Mouse (Mus musculus) cerebellum, adult (tissue): ENCODE results near the gene Il34.

ENCODE experiments used
- ATAC-seq: cut with Nextera tagmentation; 2 replicates; pipeline ENCODE4 v1.9.2; 2017; ENCODE audit warnings: mild to moderate bottlenecking, moderate library complexity, mixed read lengths; ENCODE audit not compliant: insufficient number of reproducible peaks, low FRiP score, low TSS enrichment

Gene Il34

GRCm38 (mm10) chr8:110785366-110785765 is 20.4 kb downstream of the Il34 start:
- no peak for ATAC-seq

DNA sequence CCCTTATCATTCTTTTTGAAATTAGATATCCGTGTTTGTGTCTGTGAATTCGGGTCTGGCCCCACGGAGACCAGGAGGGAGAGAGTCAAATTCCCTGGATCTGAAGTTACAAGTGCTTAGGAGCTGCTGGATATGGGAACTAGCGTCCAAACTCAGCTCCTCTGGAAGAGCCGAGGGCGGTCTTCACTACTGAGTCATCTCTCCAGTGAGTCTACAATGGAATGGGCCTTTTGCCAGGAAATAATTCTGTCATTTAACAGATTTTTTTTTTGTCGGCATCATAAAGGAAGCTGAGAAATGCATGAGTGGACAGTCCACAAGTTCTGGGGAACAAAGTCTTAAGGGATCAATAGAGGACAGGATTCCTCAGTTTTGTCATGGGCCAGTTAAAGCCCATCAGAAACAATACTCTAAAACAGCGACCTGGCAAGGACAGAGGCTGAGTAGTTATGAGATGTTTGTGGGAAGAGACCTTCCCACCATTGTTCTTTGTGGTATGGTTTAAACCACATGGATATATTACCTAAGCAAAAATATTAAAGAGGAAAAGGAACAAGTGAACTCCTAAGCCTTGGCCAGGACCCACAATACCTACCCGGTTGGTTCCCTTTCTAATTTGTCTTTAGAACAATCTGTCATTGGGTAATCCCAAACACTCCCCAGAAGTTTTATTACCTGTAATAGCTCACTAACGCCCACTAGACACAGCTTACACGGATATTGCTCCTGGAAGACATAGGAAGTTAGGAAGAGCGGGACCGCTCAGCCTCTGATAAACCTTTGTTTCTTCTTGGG is 25.6 kb downstream of the Il34 start:
- ATAC-seq = no peak

- ATAC-seq = no peak
Measured at GRCm38 (mm10) chr8:110776335-110776734, 29.4 kb downstream of the Il34 start.

DNA sequence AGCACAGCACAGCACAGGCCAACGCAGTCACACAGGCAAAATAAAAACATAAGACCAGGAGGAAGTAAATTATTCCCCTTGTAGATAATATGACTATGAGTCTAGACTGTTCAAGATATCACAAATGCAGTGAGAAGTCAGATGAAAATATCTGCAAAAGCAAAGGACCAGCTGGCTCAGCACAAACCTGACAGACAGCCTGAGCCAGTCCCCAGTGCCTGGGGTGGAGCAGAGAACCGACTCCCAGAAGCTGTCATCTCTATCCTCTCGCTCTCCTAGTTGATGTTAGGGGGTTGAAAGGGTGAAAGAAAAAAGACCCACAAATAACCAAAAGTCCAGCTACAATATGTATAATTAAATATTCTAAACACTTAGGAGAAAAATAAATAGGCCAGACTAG is 30.0 kb downstream of the Il34 start:
- ATAC-seq = no peak

- no peak for ATAC-seq
Measured at GRCm38 (mm10) chr8:110775316-110775715, 30.4 kb downstream of the Il34 start.

DNA sequence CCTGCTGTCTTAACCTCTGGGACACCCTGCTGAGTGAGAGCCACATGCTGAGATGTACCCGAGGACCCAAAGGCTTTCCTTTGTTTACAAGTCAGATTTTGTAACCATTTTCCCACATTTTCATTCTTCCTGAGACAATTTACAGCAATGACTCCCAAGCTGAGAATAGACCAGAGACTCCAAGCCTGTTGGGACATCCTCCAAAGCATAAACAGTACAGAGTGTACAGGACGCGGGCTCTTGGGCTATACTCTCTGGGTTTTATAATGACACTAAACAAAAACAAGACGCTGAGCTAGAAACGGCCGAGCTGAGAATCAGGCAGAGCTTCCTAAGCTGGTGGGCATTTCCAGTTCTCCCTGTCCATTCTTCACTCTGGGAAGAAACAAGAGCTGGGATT is 31.0 kb downstream of the Il34 start:
- no peak for ATAC-seq

DNA sequence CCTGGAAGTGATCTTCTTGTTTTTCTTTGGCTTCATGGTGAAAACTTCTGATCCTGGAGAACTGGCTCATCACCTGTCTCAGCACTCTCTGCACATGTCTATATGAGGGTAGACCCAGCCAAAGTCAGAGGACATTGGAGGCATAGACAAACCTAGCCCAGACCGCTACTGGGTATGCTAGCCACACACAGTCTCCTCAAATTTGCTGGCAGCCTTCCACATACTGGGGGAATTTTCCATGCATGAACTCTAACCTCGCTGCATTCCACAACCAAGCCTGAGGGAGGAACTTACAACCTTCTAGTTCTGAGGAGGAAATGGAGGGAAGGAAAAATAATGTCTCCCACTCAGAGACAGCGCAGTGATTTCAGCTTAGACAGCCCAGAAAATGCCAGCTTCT is 31.7 kb downstream of the Il34 start:
- ATAC-seq = no peak

DNA sequence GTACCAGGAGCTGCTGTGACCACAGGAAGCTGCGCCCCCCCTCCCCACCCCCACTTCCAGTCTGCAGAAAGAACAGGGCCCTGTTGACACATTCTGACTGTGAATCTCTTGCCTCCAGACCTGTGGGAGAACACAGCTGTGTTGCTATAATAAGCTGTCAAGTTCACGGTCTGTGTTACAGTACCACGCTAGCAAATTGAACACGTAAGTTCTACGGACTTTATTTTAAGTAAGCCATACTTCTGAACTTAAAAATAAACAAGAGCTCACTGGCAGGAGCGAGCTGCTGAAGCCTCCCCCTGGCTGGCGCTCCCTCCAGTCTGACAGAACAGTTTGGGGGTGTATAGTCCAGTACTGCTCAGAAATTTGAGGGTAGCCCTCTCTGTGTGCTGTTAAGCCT is 33.3 kb downstream of the Il34 start:
- ATAC-seq = no peak

DNA sequence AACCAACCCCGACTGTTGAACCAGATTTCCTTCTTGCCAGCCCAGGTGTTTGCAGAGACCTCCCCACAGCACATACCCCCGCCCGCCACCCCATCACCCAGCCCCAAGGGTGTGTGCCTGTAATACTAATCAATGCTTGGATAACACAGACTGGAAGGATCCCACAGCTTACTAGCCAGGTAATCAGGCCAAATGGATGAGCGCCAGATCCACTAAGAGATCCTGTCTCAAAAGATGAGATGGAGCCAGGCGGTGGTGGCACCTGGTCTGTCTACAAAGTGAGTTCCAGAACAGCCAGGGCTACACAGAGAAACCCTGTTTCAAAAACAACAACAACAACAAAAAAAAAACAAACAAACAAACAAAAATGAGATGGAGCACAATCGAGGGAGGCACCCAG is 38.5 kb downstream of the Il34 start:
- ATAC-seq = no peak

- ATAC-seq = no peak
Measured at GRCm38 (mm10) chr8:110764671-110765070, 41.1 kb downstream of the Il34 start.

DNA sequence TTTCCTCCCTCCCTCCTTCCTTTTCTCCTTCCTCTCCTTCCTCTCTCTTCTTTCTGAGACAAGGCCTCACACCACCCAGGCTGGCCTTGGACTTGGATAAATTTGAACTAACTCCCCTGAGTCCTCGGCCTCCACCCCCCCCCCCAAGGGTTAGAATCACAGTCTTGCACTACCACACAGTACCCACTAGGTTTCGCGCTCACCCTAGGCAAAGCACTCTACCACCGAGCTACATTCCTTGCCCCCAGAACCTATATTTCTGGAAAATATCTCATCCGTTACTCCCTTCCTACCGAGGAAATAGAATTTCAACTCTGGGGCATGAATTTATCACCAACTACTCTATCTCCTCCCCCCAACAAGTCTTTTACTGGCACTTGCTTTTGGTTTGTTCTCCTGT is 43.7 kb downstream of the Il34 start:
- ATAC-seq = no peak

- no peak for ATAC-seq
Measured at GRCm38 (mm10) chr8:110761185-110761584, 44.5 kb downstream of the Il34 start.

DNA sequence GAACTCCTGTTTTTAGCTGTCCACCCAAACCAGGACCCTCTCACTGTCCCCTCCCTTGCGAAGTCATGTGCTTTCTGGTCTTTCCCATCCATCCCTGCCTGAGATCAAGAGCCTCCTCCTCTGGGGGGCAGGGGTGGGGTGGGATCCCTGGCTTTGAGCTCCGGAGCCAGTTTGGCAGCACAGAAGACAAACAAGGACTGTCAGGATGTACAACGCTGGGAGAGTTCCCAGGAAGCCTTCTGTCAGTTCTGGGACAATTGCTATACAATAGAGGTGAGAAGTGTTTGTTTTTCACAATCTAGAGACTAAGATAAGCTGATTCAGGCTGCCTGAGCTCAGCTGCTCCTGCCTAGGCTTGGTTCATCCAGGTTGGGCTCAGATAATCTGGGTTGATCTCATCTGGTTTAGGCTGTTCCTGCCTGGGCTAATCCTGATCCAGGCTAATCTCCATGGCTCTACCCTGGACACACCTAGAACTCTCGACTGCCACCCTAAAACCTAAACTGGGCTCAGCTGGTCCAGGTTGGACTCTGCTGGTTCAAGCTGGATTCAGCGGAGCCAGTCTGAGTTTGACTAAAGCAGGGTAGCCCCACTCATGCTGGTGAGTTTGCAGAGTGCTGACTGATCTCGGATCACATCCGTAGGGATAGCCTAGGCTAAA is 45.3 kb downstream of the Il34 start:
- ATAC-seq = no peak

GRCm38 (mm10) chr8:110756196-110756595 is 49.5 kb downstream of the Il34 start:
- ATAC-seq = no peak

- no peak for ATAC-seq
Measured at GRCm38 (mm10) chr8:110755511-110756170, 50.1 kb downstream of the Il34 start.

DNA sequence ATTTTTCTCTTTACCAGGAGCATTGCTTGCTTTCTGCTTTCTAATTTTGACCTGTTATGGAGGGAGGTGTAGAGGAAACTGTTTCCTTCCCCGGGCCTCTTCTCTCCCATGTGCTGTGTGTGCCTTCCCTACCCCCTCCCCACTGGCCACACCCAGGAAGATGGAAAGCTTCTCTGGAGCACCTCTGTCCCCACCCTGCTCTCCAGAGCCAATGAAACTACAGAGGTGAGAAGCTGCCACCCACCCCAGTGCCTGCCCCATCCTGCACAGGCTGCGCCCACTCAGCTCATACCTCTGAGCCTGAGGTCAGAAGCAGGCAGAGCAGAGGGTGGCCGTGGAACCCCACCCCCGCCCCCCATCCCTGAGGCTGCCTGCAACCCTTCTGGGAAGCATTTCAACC is 51.0 kb downstream of the Il34 start:
- no peak for ATAC-seq

DNA sequence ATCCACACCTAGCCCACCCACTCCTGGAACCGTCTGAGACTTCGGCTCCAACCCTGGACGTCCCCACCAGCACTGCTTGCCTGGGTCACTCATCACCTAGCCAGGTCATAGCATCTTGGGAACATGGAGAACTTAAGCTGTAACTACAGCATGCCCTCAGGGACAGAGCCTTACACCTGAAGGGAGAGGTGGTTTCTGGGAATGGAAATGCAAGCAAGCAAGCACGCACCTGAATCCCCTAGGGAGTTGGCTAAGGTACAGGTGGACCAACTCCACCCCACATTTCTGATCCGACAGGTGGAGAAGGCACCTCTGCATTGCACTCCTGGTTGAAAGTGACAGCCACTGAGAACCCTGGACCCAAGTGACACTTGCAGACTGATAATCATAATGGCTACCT is 54.2 kb downstream of the Il34 start:
- no peak for ATAC-seq

DNA sequence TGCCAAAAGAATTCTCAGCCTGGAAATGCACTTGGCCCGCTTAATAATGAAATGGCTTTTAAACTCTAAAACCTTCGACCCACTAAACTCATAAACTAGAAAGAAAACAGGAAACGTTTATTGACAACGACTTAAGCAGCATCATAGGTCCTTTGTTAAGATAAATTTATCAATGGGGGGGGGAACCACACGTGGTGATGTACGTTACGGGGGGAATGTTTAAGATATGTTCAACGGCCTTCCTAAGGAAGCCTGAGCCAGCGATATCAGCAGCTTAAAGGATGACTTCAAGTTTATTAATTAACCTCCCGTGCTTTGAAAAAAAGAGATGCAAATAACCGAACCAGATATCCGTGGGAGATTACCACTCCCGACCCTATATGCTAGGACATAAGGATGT is 55.5 kb downstream of the Il34 start:
- ATAC-seq = no peak

- ATAC-seq = no peak
Measured at GRCm38 (mm10) chr8:110749500-110750170, 56.1 kb downstream of the Il34 start.

DNA sequence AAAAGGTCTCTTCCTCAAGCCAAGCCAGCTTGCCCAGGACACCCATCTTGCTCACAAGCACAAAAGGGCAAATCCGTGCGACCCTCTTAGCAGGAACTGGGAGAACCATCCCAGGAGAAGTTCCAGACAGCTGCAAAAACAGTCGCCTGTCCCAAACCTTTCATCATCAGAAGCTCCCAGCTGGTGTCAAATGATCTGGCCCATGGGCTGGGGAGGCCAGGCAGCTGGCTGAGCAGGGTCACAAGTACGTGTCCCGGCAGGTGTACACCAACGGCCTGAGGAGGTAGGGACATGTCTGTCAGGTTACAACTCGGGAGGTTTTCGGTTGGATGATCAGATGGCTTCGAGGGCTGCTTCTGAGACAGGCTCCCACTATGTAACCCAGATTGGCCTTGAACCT is 59.1 kb downstream of the Il34 start:
- ATAC-seq = no peak

DNA sequence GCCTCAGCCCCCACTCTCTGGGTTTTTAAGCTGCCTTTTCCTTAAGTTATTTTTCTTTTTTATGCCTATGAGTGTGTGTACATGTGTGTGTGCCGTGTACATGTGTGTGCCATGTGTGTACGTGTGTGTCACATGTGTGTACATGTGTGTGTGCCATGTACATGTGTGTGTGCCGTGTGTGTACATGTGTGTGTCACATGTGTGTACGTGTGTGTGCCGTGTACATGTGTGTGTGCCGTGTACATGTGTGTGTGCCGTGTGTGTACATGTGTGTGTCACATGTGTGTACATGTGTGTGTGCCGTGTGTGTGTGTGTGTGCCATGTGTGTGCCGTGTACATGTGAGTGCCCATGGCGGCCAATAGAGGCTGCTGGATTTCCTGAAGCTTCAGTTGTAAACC is 60.6 kb downstream of the Il34 start:
- ATAC-seq = no peak
